Comparison of ENCODE assay signal across 10 mouse cellular contexts in the genomic region with DNA sequence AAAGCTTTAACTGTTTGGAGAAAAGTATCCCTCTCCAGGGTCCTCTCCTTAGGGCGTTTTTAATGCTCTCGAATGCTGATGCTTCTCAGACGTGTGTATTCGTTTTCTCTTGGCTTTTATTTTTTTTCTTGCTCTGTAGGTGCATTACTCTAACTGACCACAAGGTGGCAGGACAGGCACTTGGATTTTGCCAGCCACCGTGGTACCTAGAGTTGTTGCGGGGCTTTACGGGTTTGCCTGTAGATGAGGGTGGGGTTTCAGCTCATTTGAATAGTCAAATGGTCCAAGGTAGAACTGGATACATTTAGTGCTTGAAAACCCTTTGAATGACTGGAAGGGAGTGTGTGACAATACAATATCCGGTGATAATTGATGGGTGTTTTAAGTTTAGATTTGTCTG.
DNase-seq lines count a peak whose midpoint lies in the region; ATAC-seq lines count a peak whose summit lies in the region.
"Had no signal": no experiment of that assay in that cellular context is flagged by ENCODE, and none has a peak within 500 bp of the region (broad histone marks: within the 10 kb centered on the region; RNA-seq: fewer than 3 reads in every experiment).

No protein-coding gene starts in this region.

- no peak overlapping the region for H3K9ac ChIP-seq in forebrain, embryonic 11.5 days (ENCODE audit: low read length)
- no peak overlapping the region for H3K9ac ChIP-seq in midbrain, embryonic 11.5 days (ENCODE audit: low read length)
- H3K9ac ChIP-seq: embryonic facial prominence, embryonic 15.5 days had no signal

- 13% methylated on average over 8 of the region's 8 CpGs for WGBS in forebrain, embryonic 11.5 days
- 12% methylated on average over 8 of the region's 8 CpGs for WGBS in midbrain, embryonic 11.5 days

- no peaks in the 10 kb centered on the region for H3K4me1 ChIP-seq in forebrain, embryonic 11.5 days (replicated peaks; ENCODE audit: control insufficient read depth, insufficient read depth, low read length)
- H3K4me1 ChIP-seq in midbrain, embryonic 11.5 days (ENCODE audit: control insufficient read depth, insufficient read depth, low read length), result no peaks in the 10 kb centered on the region
- H3K4me1 ChIP-seq: embryonic facial prominence, embryonic 15.5 days had no signal

- H3K27ac ChIP-seq in forebrain, embryonic 11.5 days (ENCODE audit: low read depth, low read length), result no peak overlapping the region
- no peak overlapping the region for H3K27ac ChIP-seq in midbrain, embryonic 11.5 days (ENCODE audit: low read depth, low read length)
- H3K27ac ChIP-seq: embryonic facial prominence, embryonic 15.5 days; macrophage had no signal

- peak; percentile 38 for DNase-seq in gastrocnemius, postnatal 10 days
- no peak for DNase-seq in gastrocnemius, postnatal 25 days
- DNase-seq in B cell, adult 2 months, result peak; percentile 57 to 58
- peak; percentile 11 for DNase-seq in adrenal gland, postnatal 25 days
- peak; percentile 72 for DNase-seq in forebrain, embryonic 11.5 days (ENCODE audit: low spot score)
- DNase-seq in kidney, postnatal 10 days, result peak; percentile 52
- DNase-seq in midbrain, embryonic 11.5 days (ENCODE audit: low spot score, missing footprints), result peak; percentile 93
- peak; percentile 65 for DNase-seq in testis, postnatal 10 days (ENCODE audit: low spot score)

- H3K36me3 ChIP-seq in forebrain, embryonic 11.5 days (ENCODE audit: control insufficient read depth, insufficient read depth, low read length), result no peaks in the 10 kb centered on the region
- H3K36me3 ChIP-seq in midbrain, embryonic 11.5 days (ENCODE audit: control insufficient read depth, insufficient read depth, low read length), result no peaks in the 10 kb centered on the region
- H3K36me3 ChIP-seq: embryonic facial prominence, embryonic 15.5 days had no signal

- peak; percentile 73 for ATAC-seq in forebrain, embryonic 11.5 days (replicated peaks; ENCODE audit: low FRiP score)
- peak; percentile 72; the same call in 1 of the 2 replicates for ATAC-seq in midbrain, embryonic 11.5 days (ENCODE audit: low FRiP score)

- H3K27me3 ChIP-seq in forebrain, embryonic 11.5 days (ENCODE audit: control insufficient read depth, insufficient read depth, low read length), result no peaks in the 10 kb centered on the region
- no peaks in the 10 kb centered on the region for H3K27me3 ChIP-seq in midbrain, embryonic 11.5 days (ENCODE audit: control insufficient read depth, insufficient read depth, low read length)
- H3K27me3 ChIP-seq: embryonic facial prominence, embryonic 15.5 days had no signal

- no peaks in the 10 kb centered on the region for H3K9me3 ChIP-seq in forebrain, embryonic 11.5 days (ENCODE audit: control insufficient read depth, low read length)
- no peaks in the 10 kb centered on the region for H3K9me3 ChIP-seq in midbrain, embryonic 11.5 days (ENCODE audit: control insufficient read depth, low read length)
- H3K9me3 ChIP-seq: embryonic facial prominence, embryonic 15.5 days had no signal

- no peak overlapping the region for H3K4me2 ChIP-seq in forebrain, embryonic 11.5 days (ENCODE audit: low read depth, low read length, severe bottlenecking)
- no peak overlapping the region for H3K4me2 ChIP-seq in midbrain, embryonic 11.5 days
- H3K4me2 ChIP-seq: embryonic facial prominence, embryonic 15.5 days had no signal

- H3K4me3 ChIP-seq in forebrain, embryonic 11.5 days (ENCODE audit: low read depth, low read length), result no peak overlapping the region
- H3K4me3 ChIP-seq in midbrain, embryonic 11.5 days (ENCODE audit: low read depth, low read length), result no peak overlapping the region
- H3K4me3 ChIP-seq: embryonic facial prominence, embryonic 15.5 days had no signal
